Mouse (Mus musculus) urinary bladder, adult 18-20 months (tissue): ENCODE measurements around the gene Igdcc4.

Experiments used
- DNase-seq, 2 experiments: peaks; one replicate each; pipeline ENCODE4 v3.0.0; 2022; ENCODE audit warnings: low spot score in 2 of 2, mixed read lengths in 2 of 2

The Igdcc4 gene

DNA sequence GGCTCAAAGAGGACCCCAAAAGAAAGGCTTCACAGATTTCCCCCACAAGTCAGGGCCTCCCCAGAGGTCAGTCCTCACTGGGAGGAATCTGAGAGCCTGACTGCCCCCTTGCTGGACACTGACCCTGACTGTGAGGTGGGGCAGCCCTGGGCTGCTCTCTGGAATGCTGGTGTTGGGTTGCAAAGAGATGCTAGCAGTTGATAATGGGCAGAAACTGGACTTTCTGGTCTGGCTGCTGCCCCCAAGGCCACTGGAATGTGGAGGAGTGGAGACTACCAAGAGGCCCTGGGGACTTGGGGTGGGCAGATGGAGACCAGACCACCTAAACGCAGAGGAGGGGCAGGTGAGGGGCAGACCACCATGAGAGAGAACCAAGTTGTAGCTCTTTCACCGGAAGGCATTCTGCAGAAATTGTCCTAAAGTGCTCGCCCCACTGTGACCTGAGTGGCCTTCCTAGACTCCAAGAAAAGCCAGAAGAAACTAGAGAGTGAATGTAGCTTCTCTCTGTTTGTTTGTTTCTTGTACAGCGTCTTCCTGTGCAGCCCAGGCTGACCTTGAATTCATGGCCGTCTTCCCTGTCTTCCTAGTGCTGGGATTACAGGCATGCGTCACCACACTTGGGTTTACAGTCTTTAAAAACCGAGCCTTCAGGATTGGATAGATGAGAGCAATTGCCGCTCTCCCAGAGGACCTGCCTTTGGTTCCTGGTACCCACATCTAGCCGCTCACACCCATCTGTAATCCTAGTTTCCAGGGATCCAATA is 53.6 kb downstream of the Igdcc4 start:
- DNase-seq = peak; percentile 57 to 72

DNA sequence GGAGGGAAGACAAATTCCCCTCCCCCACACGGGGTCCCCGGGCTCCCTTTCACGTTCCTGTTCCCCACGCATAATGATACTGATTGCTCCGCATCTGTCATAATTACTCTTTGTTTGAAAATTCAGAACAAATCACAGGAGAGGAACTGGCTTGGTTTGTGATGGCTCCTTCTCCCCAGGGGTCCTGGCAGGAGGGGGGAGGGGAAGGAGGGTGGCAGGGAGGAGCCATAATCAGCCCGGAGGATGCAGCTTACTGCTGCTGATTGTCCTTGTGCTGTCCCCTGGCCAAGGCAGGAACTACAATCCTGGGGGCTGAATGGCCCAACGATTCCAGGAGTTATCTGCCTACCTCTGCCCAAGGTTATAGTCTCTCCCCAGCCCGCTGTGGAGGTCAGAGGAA is 55.3 kb downstream of the Igdcc4 start:
- DNase-seq = no peak

DNA sequence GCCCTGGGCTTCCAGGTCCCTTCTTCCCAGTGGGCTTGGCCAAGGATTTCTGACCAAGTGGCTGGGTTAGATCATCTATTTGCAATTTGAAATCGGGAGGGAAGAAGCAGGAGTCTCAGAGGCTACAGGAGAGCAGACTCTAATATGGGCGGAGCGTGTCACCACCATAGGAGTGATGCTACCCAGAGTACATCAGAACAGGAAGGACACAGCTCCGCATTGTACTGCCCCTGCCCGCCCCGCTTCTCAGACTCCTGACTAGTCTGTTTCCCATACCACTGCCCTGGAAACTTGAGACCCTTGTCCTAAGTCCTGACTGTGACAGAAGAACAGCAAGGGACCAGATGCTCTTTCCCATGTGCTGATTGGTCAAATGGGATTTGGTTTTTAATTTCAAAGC is 56.3 kb downstream of the Igdcc4 start:
- no peak for DNase-seq

DNA sequence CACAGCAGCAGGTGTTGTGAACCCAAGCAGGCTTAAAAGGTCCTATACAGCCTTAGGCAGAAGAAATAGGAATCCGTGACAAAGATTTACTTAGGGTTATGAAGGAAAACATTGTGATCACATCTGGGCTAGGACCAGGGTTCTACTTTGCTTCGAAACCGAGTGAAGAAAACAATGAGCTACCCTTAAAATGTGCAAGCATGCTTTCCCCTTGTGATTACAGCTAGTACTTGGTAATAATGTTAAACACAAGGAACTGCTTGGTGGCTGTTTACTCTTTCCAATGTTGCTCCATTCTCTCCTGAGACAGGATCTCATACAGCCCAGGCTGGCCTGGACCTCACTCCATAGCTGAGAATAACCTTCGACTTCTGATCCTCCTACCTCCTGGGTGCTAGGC is 59.9 kb downstream of the Igdcc4 start:
- DNase-seq = no peak

DNA sequence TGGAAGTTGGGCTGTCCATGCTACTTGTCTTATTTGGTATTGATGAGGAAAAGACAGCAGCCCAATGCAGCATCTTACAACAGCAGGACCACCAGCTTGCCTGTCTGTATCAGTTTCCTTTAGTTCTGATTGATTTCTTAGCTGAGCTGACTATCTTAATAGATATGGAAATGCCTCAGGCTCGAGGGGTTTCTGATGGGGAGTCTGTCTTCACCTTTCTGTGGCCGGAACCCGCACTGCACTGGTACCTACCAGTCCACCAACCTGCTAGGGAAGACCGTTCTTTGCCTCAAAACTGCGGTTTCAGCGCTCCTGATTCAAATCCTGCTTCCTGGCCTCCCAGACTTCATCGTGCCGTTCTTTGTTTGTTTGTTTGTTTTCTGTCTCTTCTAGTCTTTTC is 60.6 kb downstream of the Igdcc4 start:
- no peak for DNase-seq

DNA sequence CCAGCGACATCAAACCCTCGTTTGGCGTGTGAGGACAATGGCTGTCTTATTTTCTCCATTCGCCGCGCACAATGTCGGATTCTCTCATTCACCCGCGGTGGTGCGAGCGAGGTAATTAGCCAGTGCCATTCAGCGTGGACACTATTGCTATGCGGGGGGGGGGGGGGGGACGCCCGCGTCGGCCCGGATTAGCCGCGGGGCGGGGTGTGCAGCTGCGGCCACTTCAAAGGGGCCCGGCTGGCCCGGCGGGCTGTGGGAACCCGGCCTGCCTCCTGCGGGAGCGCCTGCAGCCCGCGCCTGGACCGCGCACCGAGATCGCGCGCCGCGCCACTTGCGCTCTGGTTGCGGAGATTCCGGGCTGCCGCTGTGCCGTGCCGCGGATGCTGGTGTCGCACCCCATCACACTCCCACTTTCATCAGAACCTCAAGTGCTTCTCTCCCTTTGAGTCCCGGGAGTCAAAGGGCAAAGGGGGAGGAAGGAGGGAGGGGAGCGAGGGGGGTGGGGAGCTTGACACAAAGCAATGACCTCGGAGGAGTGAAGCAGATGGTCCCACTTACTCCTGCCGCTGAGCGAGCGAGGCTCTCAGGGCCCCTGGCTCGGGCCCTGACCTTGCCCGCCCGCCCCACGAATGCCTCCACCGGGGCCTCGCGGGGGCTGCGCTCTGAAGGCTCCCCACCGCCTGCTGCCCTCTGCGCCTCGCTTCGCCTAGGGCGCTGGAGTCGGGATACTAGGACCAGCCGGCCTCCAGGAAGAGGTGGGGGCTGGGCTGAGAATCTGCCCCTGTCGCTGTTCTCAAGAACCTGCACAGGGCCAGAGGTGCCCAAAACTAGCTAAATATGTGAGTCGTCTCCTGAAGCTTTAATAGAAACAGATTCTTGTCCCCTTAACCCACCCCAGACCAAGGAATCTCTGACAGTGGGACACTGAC is 61.7 kb downstream of the Igdcc4 start:
- no peak for DNase-seq

DNA sequence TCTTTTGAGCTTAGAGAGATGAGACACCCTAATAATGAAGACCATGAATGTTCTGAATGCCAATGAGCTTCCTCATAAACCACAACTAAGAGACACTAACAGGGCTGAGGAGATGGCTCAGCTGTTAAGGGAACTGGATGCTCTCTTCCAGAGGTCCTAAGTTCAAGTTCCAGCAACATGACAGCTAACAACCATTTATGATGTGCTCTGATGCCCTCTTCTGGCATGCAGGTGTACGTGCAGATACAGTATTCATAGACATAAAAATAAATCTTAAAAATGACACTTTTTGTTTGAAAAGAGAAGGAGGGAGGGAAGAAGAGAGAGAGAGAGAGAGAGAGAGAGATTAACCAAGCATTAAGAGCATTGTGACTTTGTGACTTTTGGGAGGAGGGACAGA is 63.6 kb downstream of the Igdcc4 start:
- DNase-seq = no peak

DNA sequence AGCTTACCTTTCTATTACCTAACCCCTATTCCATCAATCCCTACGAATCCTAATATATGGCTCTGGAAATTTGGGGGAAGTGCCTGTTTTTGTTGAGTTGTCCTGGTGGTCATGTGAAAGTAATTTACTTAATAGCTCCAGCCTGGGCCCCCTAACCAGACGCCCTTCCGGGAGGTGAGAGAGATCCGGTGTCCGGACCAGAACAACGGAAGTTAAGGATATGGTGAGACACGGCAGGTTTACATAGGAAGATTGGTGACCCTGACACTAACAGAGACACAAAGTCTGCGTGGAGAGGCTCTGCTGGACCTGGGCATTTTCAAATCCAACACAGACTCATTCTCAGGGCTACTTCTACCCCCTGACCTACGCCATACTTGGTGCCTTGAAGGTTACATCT is 65.1 kb downstream of the Igdcc4 start:
- no peak for DNase-seq

DNA sequence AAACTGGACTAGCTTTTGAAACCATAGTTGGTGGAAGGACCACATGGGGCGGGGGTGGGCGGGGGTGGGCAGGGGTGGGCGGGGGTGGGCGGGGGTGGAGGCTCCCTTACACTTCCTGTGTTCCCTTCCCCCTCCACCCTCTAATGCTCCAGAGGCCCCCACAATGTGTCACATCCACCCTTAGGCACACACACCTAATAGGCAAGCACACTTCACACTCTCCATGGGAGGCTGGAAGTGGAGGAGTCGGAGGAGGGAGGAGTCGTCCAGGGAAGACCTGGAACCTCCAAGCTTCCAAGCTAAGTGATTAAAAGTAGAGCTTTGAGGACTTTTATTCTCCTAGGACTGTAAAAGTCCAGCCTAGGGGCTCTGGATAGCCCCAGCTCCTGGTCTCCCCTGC is 67.2 kb downstream of the Igdcc4 start:
- no peak for DNase-seq

DNA sequence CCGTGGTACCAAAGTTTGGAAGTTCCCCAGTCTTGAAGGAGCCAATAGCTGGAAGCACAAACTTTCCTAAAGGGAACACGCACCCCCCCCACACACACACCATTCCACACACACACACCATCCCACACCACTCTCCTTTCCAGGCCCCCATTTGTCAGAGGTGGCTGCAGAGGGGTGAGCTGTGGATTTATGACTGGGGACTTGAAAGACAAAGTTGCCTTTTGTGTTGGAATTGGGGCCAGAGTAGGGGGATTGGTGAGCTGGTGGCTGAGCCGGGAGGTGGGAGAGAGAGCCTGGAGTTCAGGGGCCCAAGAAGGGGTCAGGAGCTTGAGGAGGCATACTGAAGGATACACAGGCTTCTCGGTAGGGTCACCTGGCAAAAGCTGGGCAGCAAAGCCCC is 67.7 kb downstream of the Igdcc4 start:
- DNase-seq = no peak

DNA sequence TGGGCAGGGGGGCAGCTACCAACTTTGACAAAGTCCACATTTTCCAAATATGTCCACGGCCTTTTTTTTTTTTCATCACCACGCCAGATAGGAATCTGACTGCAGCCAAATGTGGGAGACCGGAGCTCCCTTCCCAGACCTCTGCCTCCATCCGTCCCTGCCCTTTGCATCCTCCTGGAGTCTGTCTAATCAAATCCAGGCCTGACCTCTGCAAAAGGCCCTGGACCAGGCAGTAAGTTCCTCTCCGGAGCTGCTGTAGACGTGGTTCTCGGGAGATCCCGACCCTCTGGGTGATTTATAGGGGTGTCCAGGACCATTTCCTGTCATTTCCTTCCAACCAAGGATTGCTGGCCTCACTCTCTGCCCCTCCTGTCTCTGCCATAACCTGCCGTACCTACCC is 71.4 kb downstream of the Igdcc4 start:
- DNase-seq = no peak

DNA sequence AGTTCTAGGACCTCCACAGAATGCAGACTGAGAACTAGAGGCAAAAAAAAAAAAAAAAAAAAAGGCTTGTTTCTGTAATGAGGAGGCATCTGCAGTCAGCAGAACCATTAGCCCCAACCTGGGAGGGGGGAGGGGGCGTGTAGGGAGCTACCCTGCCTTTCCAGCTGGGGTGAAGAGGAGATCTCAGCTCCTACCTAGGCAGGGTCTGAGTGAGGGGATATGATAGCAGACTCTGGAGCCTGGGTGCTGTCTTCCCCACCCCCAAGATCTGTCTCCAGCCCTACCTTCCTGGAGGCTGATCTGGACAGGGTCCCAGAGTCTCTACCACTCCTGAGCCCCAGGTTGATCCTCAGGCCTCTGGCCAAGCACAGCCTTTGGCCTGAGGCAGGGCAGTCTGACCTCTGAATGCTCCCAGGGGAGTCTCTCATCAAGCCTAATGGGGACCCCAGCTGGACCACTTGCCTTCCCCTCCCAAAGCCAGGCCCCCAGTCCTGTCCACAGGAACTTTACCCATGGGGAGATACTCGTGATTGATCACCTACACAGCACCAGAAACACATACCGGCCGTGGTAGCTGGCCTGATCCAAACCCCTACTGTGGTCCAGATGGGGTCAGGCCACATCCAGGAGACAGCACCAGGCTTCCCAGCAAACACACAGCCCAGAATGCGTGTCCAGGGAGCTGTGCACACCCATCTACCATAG is 74.1 kb downstream of the Igdcc4 start:
- DNase-seq = no peak

DNA sequence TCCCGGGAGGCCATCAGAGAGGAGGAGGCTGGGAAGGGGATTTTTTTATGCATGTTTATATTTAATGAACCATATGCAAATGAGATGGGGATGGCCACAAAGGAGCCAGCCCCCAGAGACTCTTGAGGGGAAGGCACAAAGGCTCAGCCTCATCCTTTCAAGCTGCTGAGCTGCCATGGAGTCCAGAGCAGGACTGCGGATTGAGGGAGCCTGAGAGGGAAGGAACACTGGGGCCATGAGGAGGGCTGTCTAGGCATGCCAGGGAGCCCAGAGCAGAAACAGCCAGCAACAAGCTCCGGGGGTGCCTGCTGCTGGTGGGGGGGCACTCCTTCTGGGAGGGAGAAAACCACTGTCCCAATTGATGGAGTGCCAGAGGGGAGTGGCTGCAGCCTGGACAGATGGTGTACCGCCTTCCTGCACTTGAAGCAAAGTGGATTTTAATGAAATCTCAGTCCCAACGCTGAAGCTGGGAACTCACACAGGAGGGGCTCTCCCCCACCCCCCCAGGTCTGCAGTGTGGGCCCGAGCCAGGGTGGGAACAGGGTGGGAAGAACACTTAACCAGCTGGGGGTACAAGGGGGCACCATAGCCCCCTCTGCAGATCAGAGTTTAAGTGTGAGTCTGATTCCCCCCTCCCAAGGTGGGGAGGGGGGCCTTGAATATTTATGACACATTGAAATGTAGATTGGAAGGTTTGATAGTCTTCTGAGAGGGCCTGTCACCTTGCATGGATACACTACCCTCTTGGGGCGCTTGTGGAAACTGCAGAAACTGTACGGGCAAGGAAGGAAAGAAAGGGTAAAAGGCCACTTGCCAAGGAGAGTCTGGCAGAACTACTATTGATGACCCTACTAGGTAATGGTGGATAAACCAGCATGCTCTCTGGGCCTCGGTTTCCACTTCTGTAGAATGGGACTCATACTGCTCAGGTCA is 74.9 kb downstream of the Igdcc4 start:
- DNase-seq = no peak

DNA sequence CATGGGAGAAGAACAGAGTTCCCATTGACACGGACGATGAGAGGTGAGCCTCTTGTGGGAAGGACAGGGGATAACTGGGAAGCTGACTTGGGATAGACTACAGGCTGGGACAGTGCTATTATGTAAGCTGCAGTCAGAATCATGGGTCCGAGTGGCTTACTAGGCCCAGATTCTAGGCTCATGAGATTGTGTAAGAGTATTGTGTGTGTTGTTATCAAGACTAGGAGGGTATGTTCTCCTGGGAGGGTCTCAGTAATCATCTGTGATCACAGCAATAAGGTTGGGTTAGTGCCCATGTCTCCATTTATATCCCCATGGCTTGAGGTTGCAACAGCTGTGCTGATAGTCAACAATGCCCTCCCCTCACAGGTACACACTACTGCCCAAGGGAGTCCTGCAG is 76.2 kb downstream of the Igdcc4 start:
- DNase-seq = no peak

DNA sequence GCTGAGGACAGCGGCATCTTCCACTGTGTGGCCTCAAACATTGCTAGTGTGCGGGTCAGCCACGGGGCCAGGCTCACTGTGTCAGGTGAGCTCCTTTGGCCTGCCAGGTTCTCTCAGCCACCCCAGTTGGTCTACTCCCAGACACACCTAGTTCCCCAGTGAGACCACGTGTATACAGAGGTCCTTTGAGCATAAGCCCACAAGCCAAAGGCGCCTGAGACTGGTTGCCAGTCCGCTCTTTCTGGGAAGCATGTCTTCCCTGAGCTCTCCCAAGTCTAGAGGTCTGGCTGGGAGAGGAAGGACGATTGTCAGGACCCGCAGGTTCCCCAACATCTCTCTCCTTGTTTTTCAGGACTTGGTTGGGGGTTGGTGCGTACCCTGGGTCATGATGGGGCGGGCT is 76.6 kb downstream of the Igdcc4 start:
- DNase-seq = no peak

DNA sequence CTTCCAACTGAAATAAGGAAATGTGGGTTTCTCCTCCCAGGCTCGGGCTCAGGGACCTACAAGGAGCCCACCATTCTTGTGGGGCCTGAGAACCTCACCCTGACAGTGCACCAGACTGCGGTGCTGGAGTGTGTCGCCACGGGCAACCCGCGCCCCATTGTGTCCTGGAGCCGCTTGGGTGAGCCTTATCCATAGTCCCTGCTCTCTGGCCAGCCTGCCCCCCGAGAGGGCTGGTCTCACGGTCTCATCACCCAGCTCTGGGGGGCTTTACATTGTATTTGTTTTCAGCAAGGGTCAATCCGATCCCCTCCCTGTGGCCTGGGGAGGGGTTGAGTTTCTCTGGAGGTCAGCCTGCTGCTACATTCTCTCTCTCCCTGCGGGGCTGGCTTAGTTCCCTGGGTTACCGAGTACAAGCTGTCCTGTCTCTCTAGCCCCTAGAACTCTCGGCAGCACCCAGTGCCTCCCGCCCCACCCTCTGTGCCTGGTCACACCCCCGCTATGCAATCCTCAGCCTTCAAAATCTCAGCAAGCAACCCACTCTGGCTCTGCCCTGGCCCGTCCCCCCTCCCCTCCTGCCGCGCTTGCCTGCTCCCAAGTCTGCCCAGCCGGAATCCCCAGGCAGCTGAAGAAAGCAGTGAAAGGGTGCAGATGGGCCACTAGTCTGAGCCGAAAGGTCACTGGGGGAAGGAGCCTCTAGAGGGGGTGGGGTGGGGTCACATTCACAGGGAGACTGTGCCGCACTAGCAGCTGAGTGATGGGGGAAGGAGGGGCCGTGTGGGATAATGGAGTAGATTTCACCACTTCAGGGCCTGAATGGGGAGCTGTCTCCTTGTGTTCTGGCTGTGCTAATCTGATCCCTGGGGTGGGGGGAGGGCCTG is 77.3 kb downstream of the Igdcc4 start:
- DNase-seq = no peak

DNA sequence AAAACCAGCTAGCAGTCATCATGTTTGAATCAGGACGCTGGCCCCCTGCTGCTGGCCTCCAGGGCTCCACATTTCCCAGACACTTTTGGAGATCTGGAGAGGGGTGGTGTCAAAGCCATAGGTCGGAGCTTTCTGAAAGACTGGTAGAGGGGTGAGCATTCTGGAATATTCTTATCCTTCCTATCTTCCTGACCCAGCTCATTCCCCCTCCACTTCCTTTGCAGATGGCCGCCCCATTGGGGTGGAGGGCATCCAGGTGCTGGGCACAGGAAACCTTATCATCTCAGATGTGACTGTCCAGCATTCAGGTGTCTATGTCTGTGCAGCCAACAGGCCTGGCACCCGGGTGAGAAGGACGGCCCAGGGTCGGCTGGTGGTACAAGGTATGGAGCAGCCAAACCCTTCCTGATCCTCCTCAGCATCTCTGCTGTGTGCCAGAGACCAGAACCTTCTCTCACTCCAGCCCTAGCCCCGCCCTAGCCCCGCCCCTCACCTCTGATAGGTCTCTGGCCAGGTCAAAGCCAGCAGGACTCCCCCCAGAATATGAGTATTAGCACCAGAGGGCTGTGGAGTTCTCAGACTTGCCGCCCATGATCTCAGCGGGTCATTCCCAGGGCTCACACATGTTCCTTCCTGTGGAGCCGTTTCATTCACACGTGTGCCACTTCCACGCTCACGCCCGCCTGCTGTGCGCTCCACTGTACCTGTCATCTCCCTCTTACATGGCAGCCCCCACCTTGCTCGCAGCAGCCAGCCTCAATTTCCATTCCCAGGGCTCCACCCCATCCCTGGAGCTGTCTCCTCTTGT is 78.7 kb downstream of the Igdcc4 start:
- no peak for DNase-seq
